Mouse (Mus musculus): ENCODE data around the gene Pacrg. TPM values are rescaled to one million over a fixed set of nuclear protein-coding genes. Genes with fewer than 3 reads are reported as not detected.

Gene Pacrg
- total and polyA plus RNA-seq, 2 experiments from 2014 or later, result 9.5 to 26.1 TPM

DNA sequence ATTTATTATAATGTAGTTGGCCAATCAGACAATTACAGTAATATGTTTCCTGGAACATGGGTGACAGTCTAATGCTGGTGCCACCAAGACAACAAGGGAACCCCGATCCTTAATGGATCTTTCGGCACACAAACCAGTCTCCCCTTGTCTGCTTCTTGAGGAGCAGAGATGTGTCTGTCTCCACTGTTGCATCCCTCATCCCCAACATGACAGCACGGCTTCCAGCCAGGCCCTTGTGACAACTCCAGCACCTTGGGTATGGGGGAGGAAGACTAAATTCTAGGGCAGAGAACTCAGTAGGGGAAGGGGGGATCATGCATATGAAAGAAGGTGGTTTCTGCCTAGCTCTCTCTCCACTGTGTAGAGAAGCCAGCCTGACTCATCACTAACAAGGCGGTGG is 242.4 kb downstream of the Pacrg start:
- Histone ChIP-seq H3K9ac (replicated peaks; ENCODE audit: low read length) (no peak overlapping the region), H3K4me3 (ENCODE audit: low read length) (no peak overlapping the region), H3K36me3 (ENCODE audit: insufficient read depth, low read length) (no peaks in the 10 kb centered on the region), H3K27ac (no peak overlapping the region), H3K27me3 (ENCODE audit: insufficient read depth, low read length) (no peaks in the 10 kb centered on the region), H3K4me2 (ENCODE audit: low read depth, low read length) (no peak overlapping the region), H3K4me1 (ENCODE audit: insufficient read depth, low read length) (no peaks in the 10 kb centered on the region), H3K9me3 (ENCODE audit: low read length) (no peaks in the 10 kb centered on the region)
- ATAC-seq (no peak), DNase-seq (ENCODE audit: low spot score) (no peak)
- TF ChIP-seq CTCF (IDR thresholded peaks at IDR 0.05; ENCODE audit: low read depth), result no peak
- 96% methylated on average over 4 of the region's 4 CpGs for WGBS

DNA sequence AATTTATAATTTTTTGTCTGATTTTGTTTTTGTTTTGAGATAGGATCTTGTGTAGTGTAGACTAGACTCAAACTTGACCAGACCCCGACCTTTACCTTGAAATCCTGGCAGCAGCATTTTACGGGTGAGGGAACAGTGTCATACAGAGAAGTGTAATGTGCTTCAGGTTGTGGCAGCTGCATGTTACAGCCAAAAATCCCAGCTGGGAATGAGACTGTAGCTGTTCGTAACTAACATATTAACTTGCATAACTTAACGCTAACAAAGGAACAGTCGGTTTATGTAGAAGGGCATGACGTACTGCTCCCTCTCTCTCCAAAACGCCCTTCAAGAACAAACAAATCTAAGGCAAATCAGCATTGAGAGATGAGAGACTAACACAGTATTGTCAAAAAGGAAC is 250.5 kb downstream of the Pacrg start:
- H3K27ac ChIP-seq, result no peak overlapping the region
- no peak for ATAC-seq
- no peak overlapping the region for H3K9ac ChIP-seq (replicated peaks; ENCODE audit: low read length)
- H3K9me3 ChIP-seq (ENCODE audit: low read length), result no peaks in the 10 kb centered on the region
- H3K4me2 ChIP-seq (ENCODE audit: low read depth, low read length), result no peak overlapping the region
- TF ChIP-seq CTCF (IDR thresholded peaks at IDR 0.05; ENCODE audit: low read depth), result no peak
- no peaks in the 10 kb centered on the region for H3K4me1 ChIP-seq (ENCODE audit: insufficient read depth, low read length)
- no peaks in the 10 kb centered on the region for H3K36me3 ChIP-seq (ENCODE audit: insufficient read depth, low read length)
- H3K4me3 ChIP-seq (ENCODE audit: low read length), result no peak overlapping the region
- 45% methylated on average over 7 of the region's 7 CpGs for WGBS
- DNase-seq (ENCODE audit: low spot score), result no peak
- no peaks in the 10 kb centered on the region for H3K27me3 ChIP-seq (ENCODE audit: insufficient read depth, low read length)

DNA sequence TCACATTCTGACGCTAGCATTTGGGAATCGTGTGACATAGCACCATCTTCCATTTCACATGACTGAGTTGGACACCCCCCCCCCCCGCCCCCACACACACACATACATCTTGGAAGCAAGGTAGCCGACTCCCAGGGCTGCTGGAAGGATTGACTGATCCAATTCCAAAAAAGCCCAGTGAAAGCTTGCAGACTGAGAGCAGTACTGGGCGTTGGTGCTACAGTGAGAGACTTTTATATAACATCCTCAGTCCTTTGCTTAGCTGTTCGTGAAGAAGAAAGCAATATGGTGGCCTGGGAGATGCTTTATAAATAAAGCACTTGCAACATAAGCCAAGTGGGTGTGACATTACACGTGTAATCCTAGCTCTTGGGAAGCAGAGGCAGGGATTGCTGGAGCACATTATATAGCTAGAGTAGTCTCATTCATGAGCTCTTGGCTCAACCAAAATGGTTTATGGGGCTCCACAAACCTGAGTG is 251.2 kb downstream of the Pacrg start:
- Histone ChIP-seq H3K27me3 (ENCODE audit: insufficient read depth, low read length) (no peaks in the 10 kb centered on the region), H3K27ac (no peak overlapping the region), H3K9ac (replicated peaks; ENCODE audit: low read length) (no peak overlapping the region), H3K36me3 (ENCODE audit: insufficient read depth, low read length) (no peaks in the 10 kb centered on the region), H3K4me1 (ENCODE audit: insufficient read depth, low read length) (no peaks in the 10 kb centered on the region), H3K9me3 (ENCODE audit: low read length) (no peaks in the 10 kb centered on the region), H3K4me2 (ENCODE audit: low read depth, low read length) (no peak overlapping the region), H3K4me3 (ENCODE audit: low read length) (no peak overlapping the region)
- no peak for ATAC-seq
- DNase-seq (ENCODE audit: low spot score), result no peak
- TF ChIP-seq CTCF (IDR thresholded peaks at IDR 0.05; ENCODE audit: low read depth), result no peak
- 82% methylated on average over 7 of the region's 7 CpGs for WGBS

DNA sequence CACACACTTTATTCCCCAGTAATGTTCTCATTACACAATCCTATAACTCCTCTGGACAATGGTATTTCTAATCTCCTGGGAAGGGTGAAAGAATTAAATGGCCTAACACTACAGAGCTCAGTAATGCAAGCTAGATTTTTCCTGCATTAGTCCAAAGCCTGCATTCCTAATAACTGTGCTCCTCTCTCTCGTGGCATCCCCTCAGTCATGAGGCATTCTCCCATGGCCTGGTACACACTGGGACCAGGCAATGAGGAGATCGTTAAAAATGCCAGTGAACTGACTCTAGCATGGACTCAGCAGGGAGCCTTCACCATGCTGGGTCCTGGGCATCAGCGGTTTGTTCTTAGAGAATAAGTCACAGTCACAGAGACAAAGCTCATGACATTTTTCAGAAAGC is 256.8 kb downstream of the Pacrg start:
- H3K4me3 ChIP-seq (ENCODE audit: low read length), result no peak overlapping the region
- no peaks in the 10 kb centered on the region; the same call in 1 of the 2 replicates for H3K4me1 ChIP-seq (ENCODE audit: insufficient read depth, low read length)
- H3K27ac ChIP-seq, result no peak overlapping the region
- H3K9ac ChIP-seq (replicated peaks; ENCODE audit: low read length), result no peak overlapping the region
- no peak for TF ChIP-seq CTCF (IDR thresholded peaks at IDR 0.05; ENCODE audit: low read depth)
- WGBS, result 27% methylated on average over 3 of the region's 3 CpGs
- ATAC-seq (no peak), DNase-seq (ENCODE audit: low spot score) (peak; percentile 18)
- no peaks in the 10 kb centered on the region for H3K9me3 ChIP-seq (ENCODE audit: low read length)
- no peaks in the 10 kb centered on the region for H3K27me3 ChIP-seq (ENCODE audit: insufficient read depth, low read length)
- no peaks in the 10 kb centered on the region for H3K36me3 ChIP-seq (ENCODE audit: insufficient read depth, low read length)
- no peak overlapping the region for H3K4me2 ChIP-seq (ENCODE audit: low read depth, low read length)

DNA sequence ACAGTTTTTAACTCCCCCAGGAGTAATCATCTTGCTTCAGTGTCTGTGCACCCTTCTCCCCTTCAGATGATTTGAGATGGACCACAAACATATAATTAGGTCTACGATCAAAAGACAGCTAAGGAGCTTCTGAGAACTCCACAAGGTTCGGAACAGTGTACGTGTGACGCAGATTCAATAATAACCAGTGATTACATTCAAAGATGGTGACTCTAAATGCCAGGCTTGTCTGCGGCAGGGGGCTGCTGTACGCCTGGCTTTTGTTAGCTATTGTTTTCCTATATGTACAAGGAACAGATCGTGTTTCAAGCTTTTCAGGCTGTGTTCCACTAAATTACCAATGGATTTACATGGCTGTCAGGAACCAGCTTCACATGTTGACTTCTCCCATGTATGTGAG is 264.8 kb downstream of the Pacrg start:
- Histone ChIP-seq H3K27ac (no peak overlapping the region), H3K4me1 (ENCODE audit: insufficient read depth, low read length) (no peaks in the 10 kb centered on the region), H3K27me3 (ENCODE audit: insufficient read depth, low read length) (no peaks in the 10 kb centered on the region), H3K4me3 (ENCODE audit: low read length) (no peak overlapping the region), H3K9me3 (ENCODE audit: low read length) (no peaks in the 10 kb centered on the region), H3K36me3 (ENCODE audit: insufficient read depth, low read length) (no peaks in the 10 kb centered on the region), H3K4me2 (ENCODE audit: low read depth, low read length) (no peak overlapping the region), H3K9ac (replicated peaks; ENCODE audit: low read length) (no peak overlapping the region)
- 69% methylated on average over 7 of the region's 7 CpGs for WGBS
- ATAC-seq (no peak), DNase-seq (ENCODE audit: low spot score) (no peak)
- no peak for TF ChIP-seq CTCF (IDR thresholded peaks at IDR 0.05; ENCODE audit: low read depth)

DNA sequence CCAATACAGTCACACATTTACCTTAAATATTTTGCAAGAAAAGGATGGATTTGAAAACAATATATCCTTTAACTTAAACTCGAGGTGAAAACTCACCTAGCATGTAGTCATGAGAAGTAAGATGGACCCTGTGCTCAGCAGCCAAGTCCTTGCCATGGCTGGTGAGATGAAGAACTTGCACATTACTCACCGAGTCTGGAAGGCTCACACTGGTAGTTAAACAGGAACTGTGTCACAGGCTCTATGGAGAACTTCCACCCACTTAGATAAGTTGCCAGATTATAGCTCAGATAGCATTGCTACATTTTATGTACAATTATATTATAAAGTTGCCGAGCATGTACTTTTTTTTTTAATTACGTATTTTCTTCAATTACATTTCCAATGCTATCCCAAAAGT is 267.7 kb downstream of the Pacrg start:
- H3K9ac ChIP-seq (replicated peaks; ENCODE audit: low read length), result no peak overlapping the region
- DNase-seq (ENCODE audit: low spot score) (no peak), ATAC-seq (no peak)
- no peaks in the 10 kb centered on the region for H3K4me1 ChIP-seq (ENCODE audit: insufficient read depth, low read length)
- no peak overlapping the region for H3K4me3 ChIP-seq (ENCODE audit: low read length)
- H3K36me3 ChIP-seq (ENCODE audit: insufficient read depth, low read length), result no peaks in the 10 kb centered on the region
- no peak for TF ChIP-seq CTCF (IDR thresholded peaks at IDR 0.05; ENCODE audit: low read depth)
- no peaks in the 10 kb centered on the region for H3K27me3 ChIP-seq (ENCODE audit: insufficient read depth, low read length)
- WGBS, result 95% methylated on average over 4 of the region's 4 CpGs
- no peaks in the 10 kb centered on the region for H3K9me3 ChIP-seq (ENCODE audit: low read length)
- H3K27ac ChIP-seq, result no peak overlapping the region
- no peak overlapping the region for H3K4me2 ChIP-seq (ENCODE audit: low read depth, low read length)

DNA sequence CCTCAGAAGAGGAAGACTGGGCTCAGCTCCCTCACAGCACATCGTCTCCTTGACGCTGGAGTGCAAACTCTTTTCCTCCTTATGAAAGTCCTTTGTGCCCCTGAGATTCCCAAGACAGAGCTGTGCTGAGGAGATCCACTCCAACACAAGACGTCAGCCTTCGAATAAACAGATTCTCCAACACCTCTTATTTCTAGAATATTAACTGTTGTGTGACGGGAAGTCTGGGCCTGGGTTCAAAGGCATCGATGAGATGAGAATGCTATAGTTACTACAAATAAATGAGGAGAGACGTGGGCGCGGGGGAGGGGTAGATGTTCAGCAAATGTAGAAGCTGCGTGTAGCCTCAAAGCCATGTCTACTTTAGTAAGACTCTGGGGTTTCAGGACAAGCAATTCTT is 270.8 kb downstream of the Pacrg start:
- H3K4me3 ChIP-seq (ENCODE audit: low read length), result no peak overlapping the region
- TF ChIP-seq CTCF (IDR thresholded peaks at IDR 0.05; ENCODE audit: low read depth), result no peak
- no peaks in the 10 kb centered on the region for H3K27me3 ChIP-seq (ENCODE audit: insufficient read depth, low read length)
- no peak overlapping the region for H3K27ac ChIP-seq
- no peaks in the 10 kb centered on the region for H3K36me3 ChIP-seq (ENCODE audit: insufficient read depth, low read length)
- no peaks in the 10 kb centered on the region for H3K9me3 ChIP-seq (ENCODE audit: low read length)
- 88% methylated on average over 10 of the region's 10 CpGs for WGBS
- no peak for ATAC-seq
- H3K4me1 ChIP-seq (ENCODE audit: insufficient read depth, low read length), result no peaks in the 10 kb centered on the region
- H3K4me2 ChIP-seq (ENCODE audit: low read depth, low read length), result no peak overlapping the region
- DNase-seq (ENCODE audit: low spot score), result no peak
- no peak overlapping the region for H3K9ac ChIP-seq (replicated peaks; ENCODE audit: low read length)

All from hindbrain, postnatal 0 days (tissue).